Mouse (Mus musculus) adrenal gland, adult 8-10 months (tissue): ENCODE data around the gene Pfdn4. TPM values are rescaled to one million over a fixed set of nuclear protein-coding genes. Genes with fewer than 3 reads are reported as not detected.
"Not testable (repeated sequence)": the region's sequence is repeated elsewhere in the genome, so short reads cannot be mapped to it uniquely, and the experiment has no call there.

Source experiments
- DNase-seq: peaks from one replicate; pipeline ENCODE4 v3.0.0; 2022
- total RNA-seq, 4 experiments: library from RNA; stranded (reverse); gene quantifications; 2 replicates each; pipeline ENCODE4 v1.2.4; 2022

The Pfdn4 gene
- total RNA-seq: 10 to 100 TPM; 12.5 to 19.9 (median 17.5) TPM

- DNase-seq: no peak
Measured at GRCm38 (mm10) chr2:170496154-170496930, at the start of gene Pfdn4. TSS of gene Pfdn4 (plus strand) at chr2:170496428.

- no peak for DNase-seq
Measured at GRCm38 (mm10) chr2:170446843-170447383, 49.3 kb upstream of the Pfdn4 start.

GRCm38 (mm10) chr2:170447651-170448050, 48.6 kb upstream of the Pfdn4 start:
- DNase-seq: no peak

GRCm38 (mm10) chr2:170450933-170451332, 45.3 kb upstream of the Pfdn4 start:
- DNase-seq: peak; percentile 15

- not testable (repeated sequence) for DNase-seq
Measured at GRCm38 (mm10) chr2:170453809-170454208, 42.4 kb upstream of the Pfdn4 start.

GRCm38 (mm10) chr2:170459183-170459582, 37.0 kb upstream of the Pfdn4 start:
- no peak for DNase-seq

GRCm38 (mm10) chr2:170459805-170460204, 36.4 kb upstream of the Pfdn4 start:
- no peak for DNase-seq

GRCm38 (mm10) chr2:170461652-170462051, 34.6 kb upstream of the Pfdn4 start:
- DNase-seq: no peak

- DNase-seq: no peak
Measured at GRCm38 (mm10) chr2:170464817-170465216, 31.4 kb upstream of the Pfdn4 start.

GRCm38 (mm10) chr2:170468009-170468408, 28.2 kb upstream of the Pfdn4 start:
- no peak for DNase-seq

- DNase-seq: peak; percentile 46
Measured at GRCm38 (mm10) chr2:170469616-170470308, 26.5 kb upstream of the Pfdn4 start.

GRCm38 (mm10) chr2:170470591-170470990, 25.6 kb upstream of the Pfdn4 start:
- no peak for DNase-seq

- no peak for DNase-seq
Measured at GRCm38 (mm10) chr2:170474125-170474524, 22.1 kb upstream of the Pfdn4 start.

- no peak for DNase-seq
Measured at GRCm38 (mm10) chr2:170475164-170475563, 21.1 kb upstream of the Pfdn4 start.

- no peak for DNase-seq
Measured at GRCm38 (mm10) chr2:170476215-170476614, 20.0 kb upstream of the Pfdn4 start.

- DNase-seq: no peak
Measured at GRCm38 (mm10) chr2:170476643-170477042, 19.6 kb upstream of the Pfdn4 start.

- DNase-seq: no peak
Measured at GRCm38 (mm10) chr2:170482019-170482540, 14.1 kb upstream of the Pfdn4 start.

GRCm38 (mm10) chr2:170483914-170484313, 12.3 kb upstream of the Pfdn4 start:
- DNase-seq: no peak

- no peak for DNase-seq
Measured at GRCm38 (mm10) chr2:170487202-170487601, 9.0 kb upstream of the Pfdn4 start.

- DNase-seq: no peak
Measured at GRCm38 (mm10) chr2:170487890-170488502, 8.2 kb upstream of the Pfdn4 start.

- DNase-seq: no peak
Measured at GRCm38 (mm10) chr2:170494784-170495710, 1.2 kb upstream of the Pfdn4 start.

- DNase-seq: peak; percentile 83
Measured at GRCm38 (mm10) chr2:170497091-170497566, 901 bp downstream of the Pfdn4 start, which contains the start of gene Cyp24a1. TSS of gene Cyp24a1 (minus strand) at chr2:170497145.
